Mouse (Mus musculus): ENCODE results near the gene Rps6kl1. TPM values are rescaled to one million over a fixed set of nuclear protein-coding genes. Genes with fewer than 3 reads are reported as not detected.

Gene Rps6kl1
- total RNA-seq (2021), result 1 to 10 TPM in 1 of 2 experiments, under 1 TPM in 1; 0.64 to 1.1 TPM
- long read RNA-seq, experiment 1, result 0 reads
- long read RNA-seq, experiment 2, result 0 reads

DNA sequence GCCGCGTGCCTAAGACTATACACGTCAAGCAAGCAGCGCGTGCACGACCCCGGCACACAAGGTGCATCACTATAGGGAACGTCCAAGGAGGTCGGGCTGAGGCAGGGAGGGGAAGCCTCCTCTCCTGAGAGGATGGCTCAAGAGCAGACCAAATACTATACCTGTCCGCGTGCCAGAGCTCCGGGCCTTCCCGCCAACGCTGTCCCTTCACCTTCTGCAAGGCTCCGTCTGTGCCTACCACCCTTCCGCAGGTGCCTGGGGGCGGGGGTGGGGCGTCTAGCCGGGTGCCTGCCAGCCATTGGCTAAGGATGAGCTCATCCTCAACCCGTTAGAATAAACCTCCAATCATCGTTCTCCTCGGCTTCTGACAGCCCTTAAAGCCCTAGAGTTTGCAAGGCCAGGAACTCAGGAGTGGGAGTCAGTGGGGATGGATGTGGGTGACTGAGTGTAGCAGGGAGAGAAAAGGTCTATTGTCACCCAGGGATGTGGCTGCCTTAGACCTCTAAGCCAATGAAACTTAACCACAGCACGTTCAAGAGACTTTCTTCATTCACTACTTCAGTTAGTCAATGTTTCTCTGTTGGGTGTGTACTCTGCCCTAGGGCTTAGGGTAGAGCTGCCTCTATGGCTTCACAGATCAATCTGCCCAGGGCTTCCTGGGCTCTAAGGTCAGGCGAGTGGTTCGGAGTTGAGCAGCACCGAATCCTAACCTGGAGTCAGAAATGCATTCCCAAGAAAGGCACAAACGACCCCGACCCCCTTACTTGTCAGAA, at the start of gene Rps6kl1:
Gene Rps6kl1 (minus strand): TSS at position 263 of the 773 bp plus-strand sequence.
- DNase-seq, result no peak
- intact Hi-C loops (cut with DNase I), result no loop called here

- no peak for DNase-seq
Observed at GRCm38 (mm10) chr12:85199954-85200353, 48.9 kb upstream of the Rps6kl1 start.

GRCm38 (mm10) chr12:85197936-85198335, 46.9 kb upstream of the Rps6kl1 start:
- no peak for DNase-seq
- intact Hi-C loops (cut with DNase I), result no loop called here

More at GRCm38 (mm10) chr12:85199954-85200353, 48.9 kb upstream of the Rps6kl1 start:
- intact Hi-C loops (cut with DNase I), result no loop called here

DNA sequence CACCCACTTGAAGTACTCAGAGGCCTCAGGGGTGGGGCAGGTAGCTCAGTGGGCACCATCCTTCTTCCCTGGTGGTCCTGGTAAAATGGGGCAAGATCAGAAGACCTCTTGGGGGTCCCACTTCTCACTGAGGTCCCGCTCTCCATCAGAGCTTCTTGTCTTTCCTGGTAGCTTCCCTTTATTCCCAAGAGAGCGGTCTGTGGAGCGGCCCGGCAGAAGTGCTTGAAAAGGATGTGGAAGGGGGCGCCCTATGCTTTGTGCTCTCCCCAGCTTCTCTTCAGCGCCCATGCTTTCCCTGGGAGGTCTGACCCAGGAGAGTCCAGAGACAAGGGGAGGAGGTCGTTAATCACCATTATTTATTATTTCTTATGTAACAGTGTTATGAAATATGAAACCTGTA, 46.3 kb upstream of the Rps6kl1 start:
- no peak for DNase-seq
- intact Hi-C loops (cut with DNase I), result no loop called here

- no peak for DNase-seq
- intact Hi-C loops (cut with DNase I), result no loop called here
Observed at GRCm38 (mm10) chr12:85196191-85196590, 45.1 kb upstream of the Rps6kl1 start.

GRCm38 (mm10) chr12:85195086-85195485, 44.0 kb upstream of the Rps6kl1 start:
- peak in 1 of 2 experiments; percentile 25 for DNase-seq
- intact Hi-C loops (cut with DNase I), result no loop called here

DNA sequence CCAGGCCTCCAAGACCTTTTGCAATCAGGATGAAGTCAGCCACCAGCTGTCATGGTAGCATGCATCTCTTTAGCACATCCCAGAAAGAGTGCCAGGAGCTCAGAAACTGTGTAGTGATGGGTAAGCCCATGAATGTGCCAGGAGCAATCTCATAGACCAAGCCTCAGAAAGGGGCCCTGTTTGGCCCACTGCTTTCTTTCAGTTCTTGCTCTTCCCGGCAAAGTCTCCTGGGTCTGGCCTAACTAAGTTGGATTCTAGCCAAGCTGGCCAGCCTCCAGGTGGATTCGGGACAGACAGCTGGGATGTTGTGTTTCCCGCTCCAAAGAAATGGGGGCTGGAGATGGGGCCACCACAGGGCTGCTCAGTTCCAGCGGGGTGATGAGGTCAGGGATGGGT, 43.6 kb upstream of the Rps6kl1 start:
- intact Hi-C loops (cut with DNase I), result no loop called here
- DNase-seq, result peak; percentile 86 to 89

GRCm38 (mm10) chr12:85193923-85194622, 43.0 kb upstream of the Rps6kl1 start:
- no peak for DNase-seq
- intact Hi-C loops (cut with DNase I), result no loop called here

DNA sequence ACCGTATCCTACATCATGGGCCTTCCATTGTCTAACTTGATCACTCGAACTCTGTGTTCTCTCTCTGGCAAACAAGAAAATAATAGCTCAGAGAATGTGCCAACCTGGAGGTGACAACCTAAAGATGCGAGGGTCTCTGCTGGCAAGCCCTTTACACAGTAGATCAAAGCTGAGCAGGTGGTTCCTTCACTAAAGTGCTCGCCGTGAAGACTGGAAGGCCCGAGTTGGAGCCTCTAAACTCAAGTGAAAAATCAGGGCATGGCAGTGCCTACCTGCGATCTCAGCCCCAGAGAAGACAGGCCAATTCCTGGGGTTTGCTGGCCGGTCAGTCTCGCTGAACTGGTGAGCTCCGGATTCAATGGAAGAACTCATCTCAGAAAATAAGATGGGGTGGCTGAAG, 42.1 kb upstream of the Rps6kl1 start:
- intact Hi-C loops (cut with DNase I), result no loop called here
- no peak for DNase-seq

DNA sequence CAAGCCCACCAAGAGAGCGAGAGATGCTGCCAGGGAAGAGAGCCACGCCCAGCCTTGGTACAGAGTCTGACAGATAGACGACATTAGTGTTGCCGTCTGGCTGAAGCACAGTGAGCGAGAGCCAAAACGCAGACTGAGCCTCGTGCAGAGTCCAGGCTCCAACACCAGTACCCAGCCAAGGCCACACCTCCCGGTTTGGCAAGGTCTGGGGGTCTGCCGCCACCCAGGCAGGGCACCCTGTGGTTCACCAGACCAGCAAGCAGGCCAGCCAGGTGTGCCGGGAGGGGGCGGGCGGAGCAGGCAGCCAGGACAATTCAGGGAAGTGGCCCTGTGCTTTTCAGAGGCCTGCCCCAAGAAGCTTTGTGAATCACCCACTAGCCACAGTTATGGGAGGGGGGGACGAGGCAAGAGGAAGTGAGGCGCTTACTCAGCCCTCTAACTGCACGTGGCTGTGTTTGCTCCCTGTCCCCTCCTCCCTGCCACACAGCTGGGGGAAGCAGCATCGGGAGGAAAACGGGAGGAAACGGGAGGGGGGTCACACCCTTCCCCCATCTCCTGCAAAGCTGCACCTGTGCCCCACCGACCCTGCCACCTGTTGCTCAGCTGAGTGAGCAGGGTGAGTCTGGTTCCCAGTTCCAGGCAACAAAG, 41.5 kb upstream of the Rps6kl1 start:
- intact Hi-C loops (cut with DNase I), result no loop called here

GRCm38 (mm10) chr12:85190290-85190689, 39.2 kb upstream of the Rps6kl1 start:
- DNase-seq, result no peak
- intact Hi-C loops (cut with DNase I), result no loop called here

More for the DNA sequence above, 41.5 kb upstream of the Rps6kl1 start:
- DNase-seq, result peak in 1 of 2 experiments; percentile 26

- intact Hi-C loops (cut with DNase I), result no loop called here
- DNase-seq, result no peak
Observed at GRCm38 (mm10) chr12:85186361-85186760, 35.3 kb upstream of the Rps6kl1 start.

GRCm38 (mm10) chr12:85185810-85186209, 34.7 kb upstream of the Rps6kl1 start:
- intact Hi-C loops (cut with DNase I), result no loop called here
- no peak for DNase-seq

- no peak for DNase-seq
Observed at GRCm38 (mm10) chr12:85184118-85184517, 33.1 kb upstream of the Rps6kl1 start.

GRCm38 (mm10) chr12:85182898-85183297, 31.8 kb upstream of the Rps6kl1 start:
- no peak for DNase-seq
- intact Hi-C loops (cut with DNase I), result no loop called here

More at GRCm38 (mm10) chr12:85184118-85184517, 33.1 kb upstream of the Rps6kl1 start:
- intact Hi-C loops (cut with DNase I), result no loop called here

GRCm38 (mm10) chr12:85182345-85182643, 31.2 kb upstream of the Rps6kl1 start:
- DNase-seq, result no peak
- intact Hi-C loops (cut with DNase I), result no loop called here

- no peak for DNase-seq
- intact Hi-C loops (cut with DNase I), result no loop called here
Observed at GRCm38 (mm10) chr12:85181475-85182344, 30.6 kb upstream of the Rps6kl1 start.

DNA sequence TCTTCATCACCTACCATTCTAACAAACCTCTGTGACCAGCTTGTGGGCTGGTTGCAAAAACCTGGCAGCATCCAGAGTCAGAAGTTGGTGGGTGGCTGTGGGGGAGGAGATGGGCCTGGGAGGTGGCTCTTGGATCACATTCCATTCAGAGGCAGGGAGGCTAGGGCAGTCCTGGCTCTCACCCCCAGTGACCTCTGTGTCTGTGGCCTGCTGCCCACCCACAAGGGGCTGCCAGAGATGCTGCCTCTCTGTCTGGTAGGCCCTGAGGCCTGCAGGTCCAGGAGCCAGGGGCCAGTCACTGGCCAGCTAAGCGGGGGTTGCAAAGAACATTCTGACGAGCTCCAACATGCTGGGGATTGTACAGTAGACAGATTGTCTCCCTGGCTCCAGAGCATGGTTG, 27.2 kb upstream of the Rps6kl1 start:
- no peak for DNase-seq
- intact Hi-C loops (cut with DNase I), result loop anchor here (5.0 kb wide), 1 partner anchor 39 kb away; the partner anchor contains the start of gene Eif2b2

DNA sequence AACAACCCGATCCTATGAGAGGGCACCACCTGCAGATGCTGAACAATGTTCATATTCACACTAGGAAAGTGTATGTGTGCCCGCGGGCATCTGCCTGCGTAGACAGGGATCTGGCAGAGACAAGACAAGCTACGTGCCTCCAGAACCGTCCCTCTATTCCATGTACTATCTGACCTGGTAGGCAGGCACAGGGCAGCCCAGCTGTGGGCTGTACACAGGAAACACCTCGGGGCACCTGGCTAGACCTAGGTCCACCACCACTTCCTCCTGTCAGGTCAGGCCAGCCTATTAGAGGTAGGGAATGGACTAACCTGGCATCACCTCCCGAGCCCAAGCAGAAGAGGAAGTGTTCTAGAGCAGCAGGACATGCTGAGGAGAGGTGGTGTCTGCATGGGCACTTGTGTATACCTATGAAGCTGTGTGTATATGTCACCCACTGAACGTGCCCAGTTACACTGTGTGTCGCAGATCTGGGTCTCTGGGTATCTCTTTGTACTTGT, 26.7 kb upstream of the Rps6kl1 start, which contains the start of gene Pgf:
Gene Pgf (minus strand): TSS at position 51 of the 500 bp plus-strand sequence.
- intact Hi-C loops (cut with DNase I), result loop anchor here (5.0 kb wide), 1 partner anchor 40 kb away; the partner anchor contains the start of gene Eif2b2
- no peak for DNase-seq
